Mouse (Mus musculus) limb, embryonic 14.5 days (tissue): ENCODE measurements around the gene Wnt3. TPM values are rescaled to one million over a fixed set of nuclear protein-coding genes. Genes with fewer than 3 reads are reported as not detected.

Experiments
- ATAC-seq: fragments of 200-750 bp; cut with Nextera tagmentation; 2 replicates; pipeline ENCODE4 v1.8.0; 2017; ENCODE audit warnings: low read depth, moderate number of reproducible peaks, moderate TSS enrichment; ENCODE audit not compliant: low FRiP score
- DNase-seq: peaks from one replicate; pipeline ENCODE4 v3.0.0-alpha.2; 2015; ENCODE audit warnings: low spot score
- H3K27ac ChIP-seq: fragments of 300-500 bp; sonication (generic); replicated peaks from 2 replicates; pipeline ENCODE4 v1.5.1; 2014; ENCODE audit warnings: low read depth, mild to moderate bottlenecking, low read length, moderate library complexity, mixed read lengths
- H3K27me3 ChIP-seq: fragments of 300-500 bp; sonication (generic); 2 replicates; pipeline ENCODE4 v1.6.1; 2014; ENCODE audit warnings: low read length, mixed read lengths; ENCODE audit not compliant: control insufficient read depth, insufficient read depth
- H3K36me3 ChIP-seq: fragments of 300-500 bp; sonication (generic); 2 replicates; pipeline ENCODE4 v1.6.1; 2014; ENCODE audit warnings: mild to moderate bottlenecking, low read length, moderate library complexity, mixed read lengths; ENCODE audit not compliant: control insufficient read depth, insufficient read depth
- H3K4me1 ChIP-seq: fragments of 300-500 bp; sonication (generic); 2 replicates; pipeline ENCODE4 v1.6.1; 2014; ENCODE audit warnings: antibody characterized with exemption, low read length, mixed read lengths; ENCODE audit not compliant: control insufficient read depth, insufficient read depth
- H3K4me2 ChIP-seq: fragments of 300-500 bp; sonication (generic); replicated peaks from 2 replicates; pipeline ENCODE4 v1.6.1; 2014; ENCODE audit warnings: low read depth, mild to moderate bottlenecking, low read length, moderate library complexity; ENCODE audit not compliant: severe bottlenecking
- H3K4me3 ChIP-seq: fragments of 300-500 bp; sonication (generic); replicated peaks from 2 replicates; pipeline ENCODE4 v1.5.1; 2014; ENCODE audit warnings: low read length
- H3K9ac ChIP-seq: fragments of 300-500 bp; sonication (generic); 2 replicates; pipeline ENCODE4 v1.6.1; 2014; ENCODE audit warnings: mild to moderate bottlenecking, low read depth, low read length, moderate library complexity; ENCODE audit not compliant: severe bottlenecking
- H3K9me3 ChIP-seq: fragments of 300-500 bp; sonication (generic); 2 replicates; pipeline ENCODE4 v1.6.1; 2016; ENCODE audit warnings: low read length; ENCODE audit not compliant: control insufficient read depth
- POLR2A ChIP-seq: fragments of 200-500 bp; IDR thresholded peaks from 2 replicates; pipeline ENCODE4 v1.8.0; 2012; ENCODE audit warnings: inconsistent platforms, mild to moderate bottlenecking, moderate library complexity, borderline replicate concordance; ENCODE audit not compliant: insufficient read depth, insufficient read length; ENCODE audit errors: extremely low read depth
- WGBS: fragments of 180-500 bp; shearing (Covaris S2); extraction: QIAGEN DNeasy Blood & Tissue Kit; methylation state at CpG from one replicate; pipeline ENCODE4 v1.1.7; 2014; 5-methylcytosine and 5-hydroxymethylcytosine counted together
- polyA plus RNA-seq, 2 experiments: library from polyadenylated mRNA; depleted of rRNA in 1 of 2; stranded (reverse) in 1 of 2; unstranded in 1 of 2; fragments of >200 nt; fragmentation: Nextera tagmentation in 1 of 2; extraction: Ambion mirVana in 1 of 2; gene quantifications; 2 replicates each; pipeline versions ENCODE4 v1.2.1 to v1.2.3; 2012 to 2014

Wnt3 gene
- polyA plus RNA-seq, 2 experiments = 11.9 to 19.1 TPM

GRCm38 (mm10) chr11:103830476-103830875 is 56.5 kb downstream of the Wnt3 start:
- Histone ChIP-seq H3K27ac (no peak overlapping the region), H3K4me3 (no peak overlapping the region), H3K9me3 (no peaks in the 10 kb centered on the region), H3K9ac (no peak overlapping the region), H3K27me3 (no peaks in the 10 kb centered on the region), H3K36me3 (peaks cover 21% of the 10 kb centered on the region), H3K4me2 (no peak overlapping the region), H3K4me1 (no peaks in the 10 kb centered on the region)
- DNase-seq (no peak), ATAC-seq (no peak)
- WGBS = 77% methylated on average over 9 of the region's 9 CpGs
- TF ChIP-seq POLR2A = no peak

GRCm38 (mm10) chr11:103831766-103832165 is 57.8 kb downstream of the Wnt3 start:
- H3K4me1 ChIP-seq = no peaks in the 10 kb centered on the region
- no peak overlapping the region for H3K27ac ChIP-seq
- no peak for ATAC-seq
- H3K27me3 ChIP-seq = no peaks in the 10 kb centered on the region
- DNase-seq = no peak
- no peak overlapping the region for H3K9ac ChIP-seq
- H3K9me3 ChIP-seq = no peaks in the 10 kb centered on the region
- no peak for TF ChIP-seq POLR2A
- WGBS = 90% methylated on average over 3 of the region's 3 CpGs
- peaks cover 14% of the 10 kb centered on the region for H3K36me3 ChIP-seq
- H3K4me3 ChIP-seq = no peak overlapping the region
- no peak overlapping the region for H3K4me2 ChIP-seq

GRCm38 (mm10) chr11:103832331-103832730 is 58.4 kb downstream of the Wnt3 start:
- TF ChIP-seq POLR2A = no peak
- no peak overlapping the region for H3K4me3 ChIP-seq
- peaks cover 10% of the 10 kb centered on the region for H3K36me3 ChIP-seq
- H3K9ac ChIP-seq = no peak overlapping the region
- 87% methylated on average over 4 of the region's 4 CpGs for WGBS
- H3K9me3 ChIP-seq = no peaks in the 10 kb centered on the region
- H3K27me3 ChIP-seq = no peaks in the 10 kb centered on the region
- ATAC-seq (no peak), DNase-seq (no peak)
- H3K27ac ChIP-seq = no peak overlapping the region
- no peak overlapping the region for H3K4me2 ChIP-seq
- H3K4me1 ChIP-seq = no peaks in the 10 kb centered on the region

- H3K4me3 ChIP-seq = no peak overlapping the region
- H3K27ac ChIP-seq = no peak overlapping the region
- H3K9me3 ChIP-seq = no peaks in the 10 kb centered on the region
- 76% methylated on average over 2 of the region's 2 CpGs for WGBS
- no peak for ATAC-seq
- H3K4me2 ChIP-seq = no peak overlapping the region
- no peak overlapping the region for H3K9ac ChIP-seq
- H3K27me3 ChIP-seq = no peaks in the 10 kb centered on the region
- 0 out of 2 replicates have a peak, but pooled peaks cover 6% of the 10 kb centered on the region for H3K36me3 ChIP-seq
- peaks cover 9% of the 10 kb centered on the region for H3K4me1 ChIP-seq
- DNase-seq = no peak
- no peak for TF ChIP-seq POLR2A
Measured at GRCm38 (mm10) chr11:103838955-103839354, 65.0 kb downstream of the Wnt3 start.

- DNase-seq (no peak), ATAC-seq (no peak)
- Histone ChIP-seq H3K4me1 (peaks cover 9% of the 10 kb centered on the region), H3K27ac (peak overlapping the region; percentile 49; the same call in 1 of the 2 replicates), H3K9ac (no peak overlapping the region), H3K4me3 (no peak overlapping the region), H3K9me3 (no peaks in the 10 kb centered on the region), H3K4me2 (no peak overlapping the region), H3K36me3 (0 out of 2 replicates have a peak, but pooled peaks cover 8% of the 10 kb centered on the region), H3K27me3 (no peaks in the 10 kb centered on the region)
- TF ChIP-seq POLR2A = no peak
- WGBS = 4% methylated on average over 11 of the region's 11 CpGs
Measured at GRCm38 (mm10) chr11:103840834-103841233, 66.9 kb downstream of the Wnt3 start.

GRCm38 (mm10) chr11:103848287-103848686 is 74.3 kb downstream of the Wnt3 start:
- no peak overlapping the region for H3K4me2 ChIP-seq
- no peak overlapping the region for H3K4me3 ChIP-seq
- H3K36me3 ChIP-seq = peaks cover 14% of the 10 kb centered on the region
- TF ChIP-seq POLR2A = no peak
- no peaks in the 10 kb centered on the region for H3K27me3 ChIP-seq
- H3K9me3 ChIP-seq = no peaks in the 10 kb centered on the region
- no peak overlapping the region for H3K9ac ChIP-seq
- H3K27ac ChIP-seq = no peak overlapping the region
- WGBS = 92% methylated on average over 11 of the region's 11 CpGs
- no peaks in the 10 kb centered on the region for H3K4me1 ChIP-seq
- DNase-seq (no peak), ATAC-seq (no peak)
